Mouse (Mus musculus) myocyte (in vitro differentiated cells): ENCODE results near the gene Irf2. TPM values are rescaled to one million over a fixed set of nuclear protein-coding genes. Genes with fewer than 3 reads are reported as not detected.

Experiments used
- H3K27me3 ChIP-seq: one replicate; pipeline ENCODE4 v1.6.1; 2011; ENCODE audit not compliant: control insufficient read depth, insufficient read depth, insufficient read length
- H3K36me3 ChIP-seq: one replicate; pipeline ENCODE4 v1.6.1; 2011; ENCODE audit not compliant: control insufficient read depth, insufficient read depth
- H3K4me2 ChIP-seq: one replicate; pipeline ENCODE4 v1.6.1; 2011; ENCODE audit warnings: low read depth, control low read depth
- H3K4me3 ChIP-seq: one replicate; pipeline ENCODE4 v1.5.1; 2011; ENCODE audit warnings: mild to moderate bottlenecking, control low read depth, moderate library complexity
- H3K79me2 ChIP-seq: one replicate; pipeline ENCODE4 v1.6.1; 2011; ENCODE audit not compliant: control insufficient read depth, insufficient read depth
- H3ac ChIP-seq: one replicate; pipeline ENCODE4 v1.6.1; 2011; ENCODE audit not compliant: control insufficient read depth, insufficient read length
- CEBPB ChIP-seq: IDR thresholded peaks from 2 replicates; pipeline ENCODE4 v1.6.1; 2011; ENCODE audit warnings: mild to moderate bottlenecking, moderate library complexity; ENCODE audit not compliant: poor library complexity, insufficient read depth, severe bottlenecking
- E2F4 ChIP-seq: IDR thresholded peaks from one replicate; pipeline ENCODE4 v1.6.1; 2011; ENCODE audit warnings: mild to moderate bottlenecking, control low read depth, moderate library complexity; ENCODE audit not compliant: insufficient read depth
- MAX ChIP-seq: IDR thresholded peaks from one replicate; pipeline ENCODE4 v1.6.1; 2011; ENCODE audit warnings: low read depth, mild to moderate bottlenecking, control low read depth
- MYOD1 ChIP-seq, 3 experiments: IDR thresholded peaks; one replicate each; pipeline ENCODE4 v1.6.1; 2011; ENCODE audit warnings: control low read depth in 2 of 3, low read depth in 2 of 3, mild to moderate bottlenecking in 2 of 3, moderate library complexity in 1 of 3; ENCODE audit not compliant: insufficient read length in 2 of 3, control insufficient read depth in 1 of 3
- MYOG ChIP-seq, 3 experiments: IDR thresholded peaks; one replicate each; pipeline ENCODE4 v1.6.1; 2011; ENCODE audit warnings: control low read depth in 2 of 3, low read depth in 2 of 3, mild to moderate bottlenecking in 2 of 3; ENCODE audit not compliant: insufficient read length in 2 of 3, control insufficient read depth in 1 of 3, insufficient read depth in 1 of 3
- POLR2A ChIP-seq: IDR thresholded peaks from one replicate; pipeline ENCODE4 v1.6.1; 2011; ENCODE audit warnings: low read depth, mild to moderate bottlenecking, control low read depth, moderate library complexity; ENCODE audit not compliant: insufficient read length
- POLR2AphosphoS2 ChIP-seq: IDR thresholded peaks from one replicate; pipeline ENCODE4 v1.6.1; 2011; ENCODE audit warnings: low read depth, control low read depth; ENCODE audit not compliant: insufficient read length
- REST ChIP-seq: IDR thresholded peaks from one replicate; pipeline ENCODE4 v1.6.1; 2011; ENCODE audit warnings: mild to moderate bottlenecking, control low read depth, moderate library complexity; ENCODE audit not compliant: insufficient read depth, insufficient read length
- SRF ChIP-seq: IDR thresholded peaks from one replicate; pipeline ENCODE4 v1.6.1; 2011; ENCODE audit warnings: low read depth; ENCODE audit not compliant: control insufficient read depth, insufficient read length
- TCF12 ChIP-seq: IDR thresholded peaks from one replicate; pipeline ENCODE4 v1.6.1; 2011; ENCODE audit warnings: mild to moderate bottlenecking, control low read depth; ENCODE audit not compliant: poor library complexity, insufficient read depth, severe bottlenecking
- TCF3 ChIP-seq: IDR thresholded peaks from one replicate; pipeline ENCODE4 v1.6.1; 2011; ENCODE audit warnings: low read depth, control low read depth; ENCODE audit not compliant: insufficient read length
- USF1 ChIP-seq: IDR thresholded peaks from one replicate; pipeline ENCODE4 v1.6.1; 2011; ENCODE audit warnings: low read depth, mild to moderate bottlenecking, control low read depth, moderate library complexity
- polyA plus RNA-seq: library from polyadenylated mRNA; unstranded; fragments of >200 nt; fragmentation: generic; extraction: Trizol; gene quantifications from one replicate; pipeline ENCODE4 v1.2.1, GENCODE M21; 2012; ENCODE audit warnings: missing spikeins

Gene Irf2
- polyA plus RNA-seq, 1 experiment = 8.8 TPM

GRCm38 (mm10) chr8:46844974-46845774, 105.6 kb downstream of the Irf2 start:
- Histone ChIP-seq H3K4me3 (no peak overlapping the region), H3K4me2 (no peak overlapping the region), H3K27me3 (no peaks in the 10 kb centered on the region), H3K36me3 (peaks cover 33% of the 10 kb centered on the region), H3K79me2 (no peaks in the 10 kb centered on the region), H3ac (no peak overlapping the region)
- TF ChIP-seq MAX = no peak
- no peak for TF ChIP-seq REST
- TF ChIP-seq POLR2AphosphoS2 = no peak
- no peak for TF ChIP-seq SRF
- no peak for TF ChIP-seq TCF12
- no peak for TF ChIP-seq MYOG (IDR thresholded peaks at IDR 0.05; ENCODE audit: control insufficient read depth in 1 of 3, insufficient read depth in 1 of 3, insufficient read length in 2 of 3, low read depth in 2 of 3)
- TF ChIP-seq TCF3 = no peak
- no peak for TF ChIP-seq USF1
- no peak for TF ChIP-seq POLR2A

- H3K4me3 ChIP-seq = no peak overlapping the region
- no peaks in the 10 kb centered on the region for H3K79me2 ChIP-seq
- H3ac ChIP-seq = no peak overlapping the region
- no peak for TF ChIP-seq POLR2AphosphoS2
- TF ChIP-seq MAX = no peak
- TF ChIP-seq TCF12 = no peak
- no peak for TF ChIP-seq USF1
- no peak for TF ChIP-seq TCF3
- TF ChIP-seq MYOG (IDR thresholded peaks at IDR 0.05; ENCODE audit: control insufficient read depth in 1 of 3, insufficient read depth in 1 of 3, insufficient read length in 2 of 3, low read depth in 2 of 3) = no peak
- TF ChIP-seq POLR2A = no peak
- TF ChIP-seq SRF = no peak
- TF ChIP-seq E2F4 = no peak
- no peak for TF ChIP-seq MYOD1 (IDR thresholded peaks at IDR 0.05; ENCODE audit: control insufficient read depth in 1 of 3, insufficient read length in 2 of 3, low read depth in 2 of 3)
- no peak for TF ChIP-seq REST
- no peak for TF ChIP-seq CEBPB
- no peaks in the 10 kb centered on the region for H3K27me3 ChIP-seq
- H3K4me2 ChIP-seq = no peak overlapping the region
- peaks cover 25% of the 10 kb centered on the region for H3K36me3 ChIP-seq
Measured at GRCm38 (mm10) chr8:46845891-46846290, 106.4 kb downstream of the Irf2 start.

GRCm38 (mm10) chr8:46846893-46847292, 107.4 kb downstream of the Irf2 start:
- Histone ChIP-seq H3ac (no peak overlapping the region), H3K79me2 (no peaks in the 10 kb centered on the region), H3K4me3 (no peak overlapping the region), H3K36me3 (peaks cover 20% of the 10 kb centered on the region), H3K27me3 (no peaks in the 10 kb centered on the region), H3K4me2 (no peak overlapping the region)
- TF ChIP-seq MAX (no peak), CEBPB (no peak), TCF12 (no peak), POLR2AphosphoS2 (no peak), E2F4 (no peak), SRF (no peak), USF1 (no peak), MYOD1 (IDR thresholded peaks at IDR 0.05; ENCODE audit: control insufficient read depth in 1 of 3, insufficient read length in 2 of 3, low read depth in 2 of 3) (no peak), TCF3 (no peak), POLR2A (no peak), MYOG (IDR thresholded peaks at IDR 0.05; ENCODE audit: control insufficient read depth in 1 of 3, insufficient read depth in 1 of 3, insufficient read length in 2 of 3, low read depth in 2 of 3) (no peak), REST (no peak)

- Histone ChIP-seq H3K4me3 (no peak overlapping the region), H3K27me3 (no peaks in the 10 kb centered on the region), H3K4me2 (no peak overlapping the region), H3ac (no peak overlapping the region), H3K36me3 (peaks cover 20% of the 10 kb centered on the region), H3K79me2 (no peaks in the 10 kb centered on the region)
- TF ChIP-seq MYOD1 (IDR thresholded peaks at IDR 0.05; ENCODE audit: control insufficient read depth in 1 of 3, insufficient read length in 2 of 3, low read depth in 2 of 3) (no peak), TCF3 (no peak), REST (no peak), POLR2A (no peak), POLR2AphosphoS2 (no peak), MAX (no peak), USF1 (no peak), TCF12 (no peak), SRF (no peak), MYOG (IDR thresholded peaks at IDR 0.05; ENCODE audit: control insufficient read depth in 1 of 3, insufficient read depth in 1 of 3, insufficient read length in 2 of 3, low read depth in 2 of 3) (no peak), E2F4 (no peak), CEBPB (no peak)
Measured at GRCm38 (mm10) chr8:46848011-46848641, 108.6 kb downstream of the Irf2 start.
